Mouse (Mus musculus) CH12.LX (cell line): ENCODE results near the gene Ercc1. TPM values are rescaled to one million over a fixed set of nuclear protein-coding genes. Genes with fewer than 3 reads are reported as not detected.
A peak's percentile ranks its signal among the peaks of the same experiment; 100 is the strongest.

ENCODE experiments used
- DNase-seq: peaks from one replicate; pipeline ENCODE4 v3.0.0-alpha.2; 2013; ENCODE audit errors: extremely low read depth
- H3K27ac ChIP-seq: 2 replicates; pipeline ENCODE4 v1.5.1; 2012; ENCODE audit warnings: low read depth, mild to moderate bottlenecking, control low read depth, moderate library complexity; ENCODE audit not compliant: insufficient read depth
- H3K27me3 ChIP-seq: replicated peaks from 2 replicates; pipeline ENCODE3; 2012; ENCODE audit warnings: inconsistent platforms
- H3K36me3 ChIP-seq, 2 experiments: replicated peaks in 1 of 2; 2 replicates each; pipeline versions ENCODE3 to v1.6.1; 2012; ENCODE audit warnings: inconsistent platforms in 1 of 2, low read length in 1 of 2, mild to moderate bottlenecking in 1 of 2, mixed read lengths in 1 of 2, moderate library complexity in 1 of 2; ENCODE audit not compliant: control insufficient read depth in 1 of 2, insufficient read depth in 1 of 2
- H3K4me1 ChIP-seq, 2 experiments: 2 replicates each; pipeline ENCODE4 v1.6.1; 2012; ENCODE audit warnings: inconsistent platforms in 1 of 2, moderate library complexity in 1 of 2; ENCODE audit not compliant: insufficient read depth in 2 of 2, control insufficient read depth in 1 of 2
- H3K4me2 ChIP-seq: 2 replicates; pipeline ENCODE4 v1.6.1; 2012; ENCODE audit warnings: low read depth, mild to moderate bottlenecking, control low read depth; ENCODE audit not compliant: poor library complexity, insufficient read depth, severe bottlenecking
- H3K4me3 ChIP-seq, 3 experiments: fragments of 150-350 bp in 1 of 3; sonication (generic) in 1 of 3; replicated peaks in 1 of 3; 2 replicates each; pipeline versions ENCODE3 to v1.5.1; 2011 to 2012; ENCODE audit warnings: low read depth in 2 of 3, low read length in 2 of 3, mild to moderate bottlenecking in 2 of 3, moderate library complexity in 2 of 3, control low read depth in 1 of 3, improper control_type of control experiment in 1 of 3, inconsistent platforms in 1 of 3, mixed read lengths in 1 of 3; ENCODE audit not compliant: poor library complexity in 1 of 3
- H3K79me2 ChIP-seq: replicated peaks from 2 replicates; pipeline ENCODE4 v1.6.1; 2012; ENCODE audit warnings: mild to moderate bottlenecking, moderate library complexity; ENCODE audit not compliant: control insufficient read depth, poor library complexity, insufficient read depth, severe bottlenecking; ENCODE audit errors: extremely low read depth
- H3K9ac ChIP-seq: 2 replicates; pipeline ENCODE4 v1.6.1; 2012; ENCODE audit warnings: low read depth, mild to moderate bottlenecking, control low read depth, moderate library complexity; ENCODE audit not compliant: insufficient read depth
- H3K9me3 ChIP-seq: replicated peaks from 2 replicates; pipeline ENCODE3; 2012; ENCODE audit warnings: low read length, inconsistent platforms, mixed read lengths
- BHLHE40 ChIP-seq: IDR thresholded peaks from 2 replicates; pipeline ENCODE4 v1.6.1; 2011; ENCODE audit warnings: mild to moderate bottlenecking, low read depth, low read length, improper control_type of control experiment
- CHD1 ChIP-seq: IDR thresholded peaks from 2 replicates; pipeline ENCODE4 v1.6.1; 2012; ENCODE audit warnings: low read depth, low read length, improper control_type of control experiment, inconsistent platforms
- CHD2 ChIP-seq: IDR thresholded peaks from 2 replicates; pipeline ENCODE4 v1.6.1; 2011; ENCODE audit warnings: low read length, improper control_type of control experiment
- CTCF ChIP-seq, 2 experiments: IDR thresholded peaks in 1 of 2; conservative IDR thresholded peaks in 1 of 2; 2 replicates each; pipeline ENCODE4 v1.5.1; 2011 to 2012; ENCODE audit warnings: low read depth in 2 of 2, low read length in 2 of 2, improper control_type of control experiment in 1 of 2, inconsistent platforms in 1 of 2, mild to moderate bottlenecking in 1 of 2, moderate library complexity in 1 of 2
- E2F4 ChIP-seq: IDR thresholded peaks from 2 replicates; pipeline ENCODE4 v1.6.1; 2011; ENCODE audit warnings: low read depth, low read length, improper control_type of control experiment; ENCODE audit not compliant: insufficient replicate concordance
- ELF1 ChIP-seq: IDR thresholded peaks from 2 replicates; pipeline ENCODE4 v1.6.1; 2014; ENCODE audit warnings: low read depth, mild to moderate bottlenecking, inconsistent platforms, low read length, improper control_type of control experiment
- GABPA ChIP-seq: IDR thresholded peaks from 2 replicates; pipeline ENCODE4 v1.6.1; 2012; ENCODE audit warnings: low read depth, low read length, improper control_type of control experiment, inconsistent platforms; ENCODE audit not compliant: insufficient replicate concordance
- HCFC1 ChIP-seq: IDR thresholded peaks from 2 replicates; pipeline ENCODE4 v1.6.1; 2012; ENCODE audit warnings: low read depth, mild to moderate bottlenecking, inconsistent platforms, low read length, improper control_type of control experiment
- IRF4 ChIP-seq: IDR thresholded peaks from 2 replicates; pipeline ENCODE4 v1.6.1; 2014; ENCODE audit warnings: low read depth, mild to moderate bottlenecking, inconsistent platforms, low read length, improper control_type of control experiment
- JUND ChIP-seq: conservative IDR thresholded peaks from 2 replicates; pipeline ENCODE4 v1.6.1; 2011; ENCODE audit warnings: low read depth, low read length, improper control_type of control experiment
- KAT2A ChIP-seq: IDR thresholded peaks from 2 replicates; pipeline ENCODE4 v1.6.1; 2012; ENCODE audit warnings: low read length, improper control_type of control experiment, inconsistent platforms; ENCODE audit not compliant: insufficient replicate concordance
- MAFK ChIP-seq: IDR thresholded peaks from 2 replicates; pipeline ENCODE4 v1.6.1; 2011; ENCODE audit warnings: low read length, improper control_type of control experiment; ENCODE audit not compliant: insufficient replicate concordance
- MAX ChIP-seq: IDR thresholded peaks from 2 replicates; pipeline ENCODE4 v1.6.1; 2011; ENCODE audit warnings: low read length, improper control_type of control experiment
- MEF2A ChIP-seq: IDR thresholded peaks from 2 replicates; pipeline ENCODE4 v1.6.1; 2014; ENCODE audit warnings: low read depth, mild to moderate bottlenecking, inconsistent platforms, low read length, improper control_type of control experiment, borderline replicate concordance
- MXI1 ChIP-seq: IDR thresholded peaks from 2 replicates; pipeline ENCODE4 v1.6.1; 2011; ENCODE audit warnings: mild to moderate bottlenecking, low read depth, low read length, improper control_type of control experiment
- NELFE ChIP-seq: IDR thresholded peaks from 2 replicates; pipeline ENCODE4 v1.6.1; 2011; ENCODE audit warnings: low read depth, low read length, improper control_type of control experiment
- NRF1 ChIP-seq: IDR thresholded peaks from 2 replicates; pipeline ENCODE4 v1.6.1; 2014; ENCODE audit warnings: low read depth, mild to moderate bottlenecking, inconsistent platforms, low read length, improper control_type of control experiment, moderate library complexity
- PAX5 ChIP-seq: IDR thresholded peaks from 2 replicates; pipeline ENCODE4 v1.6.1; 2012; ENCODE audit warnings: low read length, inconsistent platforms, mixed read lengths
- POLR2A ChIP-seq: IDR thresholded peaks from 2 replicates; pipeline ENCODE4 v1.6.1; 2011; ENCODE audit warnings: low read depth, mild to moderate bottlenecking, improper control_type of control experiment, low read length
- POLR2AphosphoS2 ChIP-seq: IDR thresholded peaks from 2 replicates; pipeline ENCODE4 v1.6.1; 2011; ENCODE audit warnings: low read depth, low read length, improper control_type of control experiment
- RAD21 ChIP-seq: IDR thresholded peaks from 2 replicates; pipeline ENCODE4 v1.6.1; 2011; ENCODE audit warnings: low read depth, mild to moderate bottlenecking, low read length, improper control_type of control experiment, moderate library complexity
- RCOR1 ChIP-seq: conservative IDR thresholded peaks from 2 replicates; pipeline ENCODE4 v1.6.1; 2012; ENCODE audit warnings: low read depth, mild to moderate bottlenecking, inconsistent platforms, low read length, improper control_type of control experiment
- SMC3 ChIP-seq: IDR thresholded peaks from 2 replicates; pipeline ENCODE4 v1.6.1; 2011; ENCODE audit warnings: low read depth, low read length, improper control_type of control experiment
- UBTF ChIP-seq: IDR thresholded peaks from 2 replicates; pipeline ENCODE4 v1.6.1; 2012; ENCODE audit warnings: low read depth, mild to moderate bottlenecking, inconsistent platforms, low read length, improper control_type of control experiment, moderate library complexity
- USF1 ChIP-seq: IDR thresholded peaks from 2 replicates; pipeline ENCODE4 v1.6.1; 2014; ENCODE audit warnings: low read depth, mild to moderate bottlenecking, inconsistent platforms, low read length, improper control_type of control experiment
- USF2 ChIP-seq: conservative IDR thresholded peaks from 2 replicates; pipeline ENCODE4 v1.6.1; 2011; ENCODE audit warnings: low read depth, low read length, improper control_type of control experiment
- ZC3H11A ChIP-seq: IDR thresholded peaks from 2 replicates; pipeline ENCODE4 v1.6.1; 2012; ENCODE audit warnings: low read depth, mild to moderate bottlenecking, inconsistent platforms, low read length, improper control_type of control experiment
- ZMIZ1 ChIP-seq: IDR thresholded peaks from 2 replicates; pipeline ENCODE4 v1.6.1; 2012; ENCODE audit warnings: low read depth, mild to moderate bottlenecking, inconsistent platforms, low read length, improper control_type of control experiment
- ZNF384 ChIP-seq: IDR thresholded peaks from 2 replicates; pipeline ENCODE4 v1.6.1; 2012; ENCODE audit warnings: low read depth, low read length, improper control_type of control experiment, inconsistent platforms
- dilution Hi-C: fragments of 300-500 bp; cut with MboI; formaldehyde crosslinking; loops from 2 replicates; pipeline ENCODE4 v1.14.3; 2020; ENCODE audit warnings: low sequenced_read_pairs; ENCODE audit not compliant: extremely low pct_unique_long_range_greater_than_20kb, extremely low pct_ligation_motif_present
- in situ Hi-C: fragments of 300-500 bp; cut with MboI; formaldehyde crosslinking; loops from 3 replicates; pipeline ENCODE4 v1.14.3; 2019; ENCODE audit warnings: low sequenced_read_pairs, low pct_ligation_motif_present, low pct_unique_long_range_greater_than_20kb, mixed read lengths
- polyA plus RNA-seq: library from polyadenylated mRNA; unstranded; fragments of >175 nt; gene quantifications from 2 replicates; pipeline ENCODE4 v1.2.1, GENCODE M21; 2012; ENCODE audit warnings: low read depth; ENCODE audit not compliant: insufficient read length
- total RNA-seq, 2 experiments: library from RNA; depleted of rRNA; stranded (reverse); fragments of 300-350 nt in 1 of 2; fragments of >200 nt in 1 of 2; gene quantifications; 2 replicates each; pipeline ENCODE4 v1.2.3; 2012 to 2014

The Ercc1 gene
- total and polyA plus RNA-seq, 3 experiments = 26.9 to 28.2 (median 27.7) TPM

GRCm38 (mm10) chr7:19299194-19299593, 45.4 kb upstream of the Ercc1 start:
- in situ Hi-C loops = no loop called here
- H3K4me2 ChIP-seq = no peak overlapping the region
- H3K27ac ChIP-seq = no peak overlapping the region
- no peak overlapping the region for H3K4me3 ChIP-seq
- peaks cover 3% of the 10 kb centered on the region for H3K9me3 ChIP-seq
- peaks cover 26% of the 10 kb centered on the region for H3K27me3 ChIP-seq
- peak; percentile 87 for TF ChIP-seq SMC3
- TF ChIP-seq MXI1 = no peak
- 0 out of 2 replicates have a peak, but pooled peaks have one; percentile 27 for TF ChIP-seq JUND
- TF ChIP-seq ZC3H11A = peak; percentile 67
- TF ChIP-seq RAD21 = peak; percentile 88
- peak; percentile 26; the same call in 1 of the 2 replicates for TF ChIP-seq IRF4
- no peak for TF ChIP-seq POLR2AphosphoS2
- TF ChIP-seq CTCF (conservative IDR thresholded peaks at IDR 0.05 in 1 of 2, IDR thresholded peaks at IDR 0.05 in 1 of 2; ENCODE audit: low read depth in 2 of 2, low read length in 2 of 2) = peak; percentile 50 to 96; a peak in 3 of 4 replicates
- TF ChIP-seq, all 38 proteins: peak for 6
- Histone ChIP-seq H3K36me3 (no peaks in the 10 kb centered on the region), H3K4me1 (peaks cover 4 to 27% of the 10 kb centered on the region in 2 experiments; a peak in 3 of 4 replicates), H3K9ac (no peak overlapping the region), H3K79me2 (no peaks in the 10 kb centered on the region)
- dilution Hi-C loops = no loop called here
- peak; percentile 70 for DNase-seq

DNA sequence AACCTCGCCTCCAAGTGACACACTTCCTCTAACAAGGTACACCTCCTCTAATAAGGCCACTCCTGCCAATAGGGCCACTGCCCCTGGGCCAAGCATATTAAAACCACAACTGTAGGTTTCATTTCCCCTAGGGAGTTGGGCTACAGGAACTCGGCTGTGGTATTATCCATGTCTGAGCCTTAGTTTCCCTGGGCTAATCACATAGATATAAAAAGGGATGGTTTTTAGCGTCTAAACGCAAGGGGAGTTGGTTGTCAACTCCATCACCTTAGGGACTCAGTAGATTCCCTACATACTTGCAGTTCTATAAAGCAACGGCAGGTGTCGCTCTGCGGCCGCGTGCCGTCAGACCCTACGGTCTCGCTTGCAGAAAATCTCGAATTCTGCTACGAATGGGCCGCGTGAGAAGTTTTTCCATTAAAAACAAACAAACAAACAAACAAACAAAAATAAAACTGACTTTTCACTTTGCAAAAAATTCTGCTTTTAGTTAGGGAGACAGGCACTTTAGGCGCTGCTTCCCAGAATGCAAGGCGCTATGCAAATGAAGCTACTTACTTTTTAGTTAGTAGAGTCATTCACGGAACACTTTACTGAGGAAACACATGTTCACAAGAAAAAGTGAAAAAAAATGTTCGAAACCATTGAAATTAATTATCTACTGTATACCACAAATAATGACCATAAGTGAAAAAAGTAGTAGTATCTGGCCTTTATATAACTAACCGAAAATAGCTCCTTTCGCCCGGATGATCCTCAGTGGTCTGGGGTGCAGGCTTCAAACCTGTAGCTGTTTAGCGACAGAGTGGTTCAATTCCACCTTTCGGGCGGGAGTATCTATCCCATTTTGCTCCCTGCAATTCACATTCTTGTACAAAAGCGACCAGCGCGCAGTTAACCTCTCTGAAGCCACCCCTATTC, 43.8 kb upstream of the Ercc1 start:
- Histone ChIP-seq H3K9me3 (peaks cover 3% of the 10 kb centered on the region), H3K27ac (no peak overlapping the region), H3K79me2 (no peaks in the 10 kb centered on the region), H3K9ac (0 out of 2 replicates have a peak overlapping the region, but pooled peaks have one; percentile 33), H3K4me2 (peak overlapping the region; percentile 62), H3K4me3 (peak overlapping the region; percentile 43 to 50 (median 48)), H3K36me3 (no peaks in the 10 kb centered on the region), H3K4me1 (peaks cover 2 to 25% of the 10 kb centered on the region in 2 experiments; a peak in 3 of 4 replicates), H3K27me3 (peaks cover 40% of the 10 kb centered on the region)
- DNase-seq = peak; percentile 81
- in situ Hi-C loops (no loop called here), dilution Hi-C loops (no loop called here)
- peak; percentile 98 for TF ChIP-seq SMC3
- TF ChIP-seq USF2 = no peak
- TF ChIP-seq ZMIZ1 = no peak
- TF ChIP-seq ZNF384 = no peak
- peak; percentile 80 for TF ChIP-seq MEF2A
- no peak for TF ChIP-seq PAX5
- peak; percentile 62; the same call in 1 of the 2 replicates for TF ChIP-seq MXI1
- no peak for TF ChIP-seq GABPA
- peak; percentile 97 for TF ChIP-seq MAFK
- peak; percentile 23; the same call in 1 of the 2 replicates for TF ChIP-seq HCFC1
- peak; percentile 44; the same call in 1 of the 2 replicates for TF ChIP-seq NELFE
- peak; percentile 88 for TF ChIP-seq ZC3H11A
- peak; percentile 68 for TF ChIP-seq NRF1
- TF ChIP-seq UBTF = no peak
- TF ChIP-seq CTCF (conservative IDR thresholded peaks at IDR 0.05 in 1 of 2, IDR thresholded peaks at IDR 0.05 in 1 of 2; ENCODE audit: low read depth in 2 of 2, low read length in 2 of 2) = peak; percentile 91 to 98
- 0 out of 2 replicates have a peak, but pooled peaks have one; percentile 52 for TF ChIP-seq RCOR1
- no peak for TF ChIP-seq USF1
- peak; percentile 62; the same call in 1 of the 2 replicates for TF ChIP-seq CHD2
- TF ChIP-seq ELF1 = peak; percentile 95
- no peak for TF ChIP-seq POLR2A
- TF ChIP-seq E2F4 = peak; percentile 80; the same call in 1 of the 2 replicates
- TF ChIP-seq CHD1 = no peak
- TF ChIP-seq IRF4 = 0 out of 2 replicates have a peak, but pooled peaks have one; percentile 5
- no peak for TF ChIP-seq BHLHE40
- TF ChIP-seq KAT2A = no peak
- TF ChIP-seq RAD21 = peak; percentile 93
- peak; percentile 56 for TF ChIP-seq MAX
